Mouse (Mus musculus) liver, embryonic 14.5 days (tissue): ENCODE data around the gene Caps2.
"Not testable (repeated sequence)": the region's sequence is repeated elsewhere in the genome, so short reads cannot be mapped to it uniquely, and the experiment has no call there.

Experiments
- CTCF ChIP-seq: IDR thresholded peaks from 2 replicates; pipeline ENCODE4 v1.5.1; 2016; ENCODE audit warnings: antibody characterized with exemption, low read depth, control low read depth
- EP300 ChIP-seq: IDR thresholded peaks from 2 replicates; pipeline ENCODE4 v1.6.1; 2016; ENCODE audit warnings: antibody characterized with exemption, low read depth

DNA sequence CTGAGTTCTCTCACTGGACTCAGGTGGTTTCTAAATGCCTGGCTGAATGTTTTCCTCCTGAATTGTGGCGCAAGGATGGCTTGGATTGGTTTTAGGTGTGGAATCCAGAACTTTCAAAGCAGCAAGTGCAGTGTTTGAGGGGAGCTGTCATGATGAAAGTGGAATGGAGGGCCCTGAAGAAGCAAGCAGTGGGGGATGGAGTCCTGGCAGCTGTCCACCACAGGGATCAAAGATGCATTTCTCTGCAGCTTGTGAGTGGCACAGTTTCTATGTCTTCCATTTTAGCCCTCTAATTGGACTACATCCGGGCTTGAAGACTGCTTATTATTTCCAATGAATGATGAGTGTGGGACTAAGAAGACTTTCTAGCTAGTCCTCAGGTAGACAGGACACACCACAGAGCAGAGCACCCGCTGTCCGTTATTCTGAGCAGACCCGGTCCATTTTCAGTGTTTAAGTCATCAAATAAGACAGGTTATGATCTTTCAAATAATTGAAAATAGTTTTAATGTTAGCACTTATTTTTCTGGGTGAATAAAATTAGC, 72.0 kb downstream of the Caps2 start:
- not testable (repeated sequence) for TF ChIP-seq EP300, CTCF
